Mouse (Mus musculus) MEL (cell line): Measurements from ENCODE around the gene Ifih1. TPM values are rescaled to one million over a fixed set of nuclear protein-coding genes. Genes with fewer than 3 reads are reported as not detected.

Experiments used
- DNase-seq: peaks from one replicate; pipeline ENCODE4 v3.0.0; 2011; ENCODE audit warnings: low read depth, low spot score
- H3K27ac ChIP-seq: 2 replicates; pipeline ENCODE4 v1.5.1; 2012; ENCODE audit warnings: low read depth, mild to moderate bottlenecking, control low read depth, low read length, moderate library complexity; ENCODE audit not compliant: control insufficient read depth
- H3K27me3 ChIP-seq, 2 experiments: fragments of 150-350 bp in 1 of 2; sonication (generic) in 1 of 2; 2 replicates each; pipeline ENCODE4 v1.6.1; 2012; ENCODE audit warnings: low read length in 2 of 2, mild to moderate bottlenecking in 2 of 2, improper control_type of control experiment in 1 of 2, moderate library complexity in 1 of 2; ENCODE audit not compliant: insufficient read depth in 2 of 2, control insufficient read depth in 1 of 2
- H3K36me3 ChIP-seq, 2 experiments: 2 replicates each; pipeline ENCODE4 v1.6.1; 2012 to 2014; ENCODE audit warnings: low read length in 2 of 2, improper control_type of control experiment in 1 of 2, inconsistent platforms in 1 of 2, mild to moderate bottlenecking in 1 of 2; ENCODE audit not compliant: insufficient read depth in 2 of 2, control insufficient read depth in 1 of 2
- H3K4me1 ChIP-seq, 2 experiments: fragments of 150-350 bp in 1 of 2; sonication (generic) in 1 of 2; 2 replicates each; pipeline ENCODE4 v1.6.1; 2012; ENCODE audit warnings: low read length in 2 of 2, improper control_type of control experiment in 1 of 2, mild to moderate bottlenecking in 1 of 2; ENCODE audit not compliant: insufficient read depth in 2 of 2, control insufficient read depth in 1 of 2
- H3K4me3 ChIP-seq, 2 experiments: fragments of 150-350 bp in 1 of 2; sonication (generic) in 1 of 2; 2 replicates each; pipeline ENCODE4 v1.5.1; 2012; ENCODE audit warnings: low read depth in 2 of 2, low read length in 2 of 2, mild to moderate bottlenecking in 2 of 2, moderate library complexity in 2 of 2, control low read depth in 1 of 2, improper control_type of control experiment in 1 of 2; ENCODE audit not compliant: control insufficient read depth in 1 of 2, insufficient read depth in 1 of 2
- H3K79me2 ChIP-seq: 2 replicates; pipeline ENCODE4 v1.6.1; 2012; ENCODE audit warnings: mild to moderate bottlenecking, low read length, moderate library complexity; ENCODE audit not compliant: control insufficient read depth, poor library complexity, insufficient read depth
- H3K9ac ChIP-seq: 2 replicates; pipeline ENCODE4 v1.6.1; 2012; ENCODE audit warnings: low read depth, mild to moderate bottlenecking, control low read depth, low read length, moderate library complexity; ENCODE audit not compliant: control insufficient read depth, poor library complexity, severe bottlenecking
- H3K9me3 ChIP-seq: fragments of 150-350 bp; sonication (generic); replicated peaks from 2 replicates; pipeline ENCODE4 v1.6.1; 2012; ENCODE audit warnings: mild to moderate bottlenecking, low read length, improper control_type of control experiment, moderate library complexity; ENCODE audit not compliant: insufficient read depth
- ELF1 ChIP-seq: IDR thresholded peaks from 2 replicates; pipeline ENCODE4 v1.6.1; 2014; ENCODE audit warnings: low read depth, mild to moderate bottlenecking, inconsistent platforms, low read length, improper control_type of control experiment, moderate library complexity
- EP300 ChIP-seq, 2 experiments: IDR thresholded peaks; 2 replicates each; pipeline ENCODE4 v1.6.1; 2011; ENCODE audit warnings: improper control_type of control experiment in 2 of 2, low read length in 2 of 2, low read depth in 1 of 2, mild to moderate bottlenecking in 1 of 2
- GATA1 ChIP-seq: IDR thresholded peaks from 2 replicates; pipeline ENCODE4 v1.6.1; 2011; ENCODE audit warnings: low read depth, low read length, improper control_type of control experiment
- HCFC1 ChIP-seq: IDR thresholded peaks from 2 replicates; pipeline ENCODE4 v1.6.1; 2012; ENCODE audit warnings: low read depth, mild to moderate bottlenecking, inconsistent platforms, low read length, improper control_type of control experiment, moderate library complexity
- KAT2A ChIP-seq: conservative IDR thresholded peaks from 2 replicates; pipeline ENCODE4 v1.6.1; 2012; ENCODE audit warnings: low read depth, low read length, improper control_type of control experiment, inconsistent platforms
- MAFK ChIP-seq: IDR thresholded peaks from 2 replicates; pipeline ENCODE4 v1.6.1; 2011; ENCODE audit warnings: low read depth, mild to moderate bottlenecking, low read length, improper control_type of control experiment, borderline replicate concordance
- MAX ChIP-seq: IDR thresholded peaks from 2 replicates; pipeline ENCODE4 v1.6.1; 2011; ENCODE audit warnings: low read length, improper control_type of control experiment
- MAZ ChIP-seq: IDR thresholded peaks from 2 replicates; pipeline ENCODE4 v1.6.1; 2012; ENCODE audit warnings: low read depth, mild to moderate bottlenecking, inconsistent platforms, low read length, improper control_type of control experiment
- NELFE ChIP-seq: IDR thresholded peaks from 2 replicates; pipeline ENCODE4 v1.6.1; 2011; ENCODE audit warnings: low read depth, low read length, improper control_type of control experiment
- POLR2A ChIP-seq, 2 experiments: IDR thresholded peaks; 2 replicates each; pipeline ENCODE4 v1.6.1; 2011 to 2012; ENCODE audit warnings: low read length in 2 of 2, mild to moderate bottlenecking in 2 of 2, control low read depth in 1 of 2, improper control_type of control experiment in 1 of 2, low read depth in 1 of 2, moderate library complexity in 1 of 2; ENCODE audit not compliant: control insufficient read depth in 1 of 2, insufficient read depth in 1 of 2, poor library complexity in 1 of 2
- POLR2AphosphoS2 ChIP-seq: IDR thresholded peaks from 2 replicates; pipeline ENCODE4 v1.6.1; 2011; ENCODE audit warnings: low read length, improper control_type of control experiment
- POLR2AphosphoS5 ChIP-seq: IDR thresholded peaks from 2 replicates; pipeline ENCODE4 v1.6.1; 2012; ENCODE audit warnings: low read depth, borderline replicate concordance, mild to moderate bottlenecking, inconsistent platforms, low read length, moderate library complexity, mixed read lengths
- RAD21 ChIP-seq: IDR thresholded peaks from 2 replicates; pipeline ENCODE4 v1.6.1; 2011; ENCODE audit warnings: mild to moderate bottlenecking, low read depth, low read length, improper control_type of control experiment
- RCOR1 ChIP-seq: IDR thresholded peaks from 2 replicates; pipeline ENCODE4 v1.6.1; 2012; ENCODE audit warnings: low read depth, mild to moderate bottlenecking, inconsistent platforms, low read length, improper control_type of control experiment
- SMC3 ChIP-seq: IDR thresholded peaks from 2 replicates; pipeline ENCODE4 v1.6.1; 2011; ENCODE audit warnings: low read depth, low read length, improper control_type of control experiment
- TAL1 ChIP-seq: IDR thresholded peaks from 2 replicates; pipeline ENCODE4 v1.6.1; 2012; ENCODE audit warnings: mild to moderate bottlenecking, inconsistent platforms, low read length, moderate library complexity, mixed read lengths
- TBP ChIP-seq: IDR thresholded peaks from 2 replicates; pipeline ENCODE4 v1.8.0; 2011; ENCODE audit warnings: low read depth, low read length, improper control_type of control experiment
- TCF12 ChIP-seq: IDR thresholded peaks from 2 replicates; pipeline ENCODE4 v1.6.1; 2014; ENCODE audit warnings: low read depth, mild to moderate bottlenecking, inconsistent platforms, low read length, improper control_type of control experiment, moderate library complexity
- USF1 ChIP-seq: IDR thresholded peaks from 2 replicates; pipeline ENCODE4 v1.6.1; 2014; ENCODE audit warnings: low read depth, mild to moderate bottlenecking, inconsistent platforms, low read length, improper control_type of control experiment, moderate library complexity
- USF2 ChIP-seq, 2 experiments: IDR thresholded peaks; 2 replicates each; pipeline ENCODE4 v1.6.1; 2011 to 2012; ENCODE audit warnings: improper control_type of control experiment in 2 of 2, low read length in 2 of 2, borderline replicate concordance in 1 of 2, inconsistent platforms in 1 of 2, low read depth in 1 of 2, mild to moderate bottlenecking in 1 of 2; ENCODE audit not compliant: insufficient read depth in 1 of 2
- ZKSCAN1 ChIP-seq: IDR thresholded peaks from 2 replicates; pipeline ENCODE4 v1.6.1; 2012; ENCODE audit warnings: low read depth, mild to moderate bottlenecking, inconsistent platforms, low read length, improper control_type of control experiment, moderate library complexity
- ZMIZ1 ChIP-seq: IDR thresholded peaks from 2 replicates; pipeline ENCODE4 v1.6.1; 2012; ENCODE audit warnings: low read depth, mild to moderate bottlenecking, inconsistent platforms, low read length, improper control_type of control experiment, moderate library complexity
- polyA plus RNA-seq, 2 experiments: library from polyadenylated mRNA; stranded (reverse) in 1 of 2; unstranded in 1 of 2; fragments of >175 nt in 1 of 2; fragments of >200 nt in 1 of 2; gene quantifications; 2 replicates each; pipeline versions ENCODE4 v1.2.1 to v1.2.4; 2012; ENCODE audit warnings: low replicate concordance in 2 of 2, low read depth in 1 of 2; ENCODE audit not compliant: insufficient read length in 2 of 2, insufficient read depth in 1 of 2, missing spikeins in 1 of 2
- total RNA-seq: library from RNA; depleted of rRNA; stranded (reverse); fragments of 300-350 nt; gene quantifications from 2 replicates; pipeline ENCODE4 v1.2.3, GENCODE M21; 2012

The Ifih1 gene
- total and polyA plus RNA-seq, 3 experiments = 11.4 to 71.9 (median 41.5) TPM

GRCm38 (mm10) chr2:62651890-62652289, 5.8 kb upstream of the Ifih1 start:
- Histone ChIP-seq H3K27ac (no peak overlapping the region), H3K27me3 (no peaks in the 10 kb centered on the region)
- TF ChIP-seq MAX = no peak
- no peak for TF ChIP-seq EP300 (IDR thresholded peaks at IDR 0.05; ENCODE audit: low read depth in 1 of 2, low read length in 2 of 2)
- no peak for TF ChIP-seq TAL1
- no peak for TF ChIP-seq KAT2A
- no peak for TF ChIP-seq MAZ
- no peak for TF ChIP-seq ZMIZ1
- TF ChIP-seq USF2 (IDR thresholded peaks at IDR 0.05; ENCODE audit: borderline replicate concordance in 1 of 2, insufficient read depth in 1 of 2, low read depth in 1 of 2, low read length in 2 of 2) = no peak
- TF ChIP-seq NELFE = no peak
- TF ChIP-seq MAFK = no peak
- no peak for TF ChIP-seq HCFC1
- no peak for TF ChIP-seq RAD21
- peak; percentile 14; the same call in 1 of the 2 replicates for TF ChIP-seq RCOR1
- TF ChIP-seq POLR2AphosphoS5 = no peak
- TF ChIP-seq TCF12 = no peak
- 0 out of 2 replicates have a peak, but pooled peaks have one; percentile 34 for TF ChIP-seq GATA1
- TF ChIP-seq SMC3 = no peak
- no peak for TF ChIP-seq USF1
- TF ChIP-seq POLR2AphosphoS2 = no peak

GRCm38 (mm10) chr2:62646671-62647289, 725 bp upstream of the Ifih1 start:
- Histone ChIP-seq H3K27ac (peak overlapping the region; percentile 65; the same call in 1 of the 2 replicates), H3K9me3 (no peaks in the 10 kb centered on the region), H3K4me3 (peak overlapping the region; percentile 77 to 79), H3K36me3 (peaks cover 0 to 8% of the 10 kb centered on the region in 2 experiments; a peak in 2 of 4 replicates), H3K27me3 (no peaks in the 10 kb centered on the region), H3K79me2 (peaks cover 19% of the 10 kb centered on the region), H3K9ac (peak overlapping the region; percentile 23), H3K4me1 (peaks cover 0 to 3% of the 10 kb centered on the region in 2 experiments; a peak in 2 of 4 replicates)
- no peak for DNase-seq
- TF ChIP-seq ELF1 = no peak
- TF ChIP-seq TBP = no peak
- TF ChIP-seq ZKSCAN1 = no peak
- TF ChIP-seq MAZ = no peak
- no peak for TF ChIP-seq NELFE
- no peak for TF ChIP-seq POLR2A (IDR thresholded peaks at IDR 0.05; ENCODE audit: control insufficient read depth in 1 of 2, insufficient read depth in 1 of 2, low read depth in 1 of 2, low read length in 2 of 2, poor library complexity in 1 of 2)

More at GRCm38 (mm10) chr2:62651890-62652289, 5.8 kb upstream of the Ifih1 start:
- Histone ChIP-seq H3K9me3 (no peaks in the 10 kb centered on the region), H3K36me3 (no peaks in the 10 kb centered on the region), H3K9ac (no peak overlapping the region), H3K4me3 (no peak overlapping the region), H3K4me1 (peaks cover 2% of the 10 kb centered on the region in 2 experiments; a peak in 2 of 4 replicates), H3K79me2 (no peaks in the 10 kb centered on the region)
- no peak for DNase-seq
